ENCODE assay signal across 8 mouse cellular contexts in the genomic region with DNA sequence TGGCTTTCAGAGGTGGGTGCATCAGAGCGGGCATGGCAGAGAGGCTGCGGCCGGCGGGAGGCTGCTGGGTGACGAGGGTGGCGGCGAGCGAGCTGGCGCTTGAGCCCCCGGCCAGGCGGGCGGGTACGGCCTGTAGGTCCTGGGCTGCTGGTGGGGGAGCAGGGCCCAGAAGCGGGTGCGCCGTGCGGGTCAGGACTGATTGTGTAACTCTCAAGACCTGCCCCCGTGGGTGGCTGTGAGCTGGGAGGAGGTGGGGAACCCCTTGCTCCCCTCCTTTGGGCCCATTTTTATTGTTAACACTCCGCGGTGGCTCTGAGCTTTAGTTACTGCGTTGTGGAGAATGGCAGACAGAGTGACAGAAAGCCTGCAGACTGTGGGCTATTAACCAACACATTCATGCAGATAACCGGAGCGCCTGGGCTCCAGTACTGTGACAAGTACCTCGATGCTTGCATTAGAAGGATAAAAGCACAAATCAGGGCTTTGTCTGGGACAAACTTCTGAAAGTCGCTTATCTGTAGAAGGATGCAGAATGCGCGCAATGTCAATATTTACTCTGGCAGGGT. TPM values are rescaled to one million over a fixed set of nuclear protein-coding genes. Genes with fewer than 3 reads are reported as not detected.
DNase-seq lines count a peak whose midpoint lies in the region; ATAC-seq and TF ChIP-seq lines count a peak whose summit lies in the region.

No protein-coding gene starts in this region.

- H3K9me3 ChIP-seq in E14TG2a.4 (ENCODE audit: low read length): no peaks in the 10 kb centered on the region
- H3K9me3 ChIP-seq in forebrain, postnatal 0 days (ENCODE audit: low read length): no peaks in the 10 kb centered on the region

- H3K27me3 ChIP-seq in E14TG2a.4 (ENCODE audit: insufficient read depth, low read length): no peaks in the 10 kb centered on the region
- H3K27me3 ChIP-seq in forebrain, postnatal 0 days (ENCODE audit: insufficient read depth, low read length): no peaks in the 10 kb centered on the region

- peak overlapping the region; percentile 96 for H3K4me2 ChIP-seq in forebrain, postnatal 0 days (ENCODE audit: low read depth)

- 4% methylated on average over 27 of the region's 27 CpGs for WGBS in forebrain, postnatal 0 days
- 3% methylated on average over 27 of the region's 27 CpGs for WGBS in macrophage (ENCODE audit: missing documents)

- H3K4me3 ChIP-seq in gastrocnemius, adult 2 months: peak overlapping the region; percentile 87
- H3K4me3 ChIP-seq in E14TG2a.4 (replicated peaks; ENCODE audit: low read length) (peak overlapping the region; percentile 97), macrophage (ENCODE audit: inconsistent target) (peak overlapping the region; percentile 71)
- peak overlapping the region; percentile 52 for H3K4me3 ChIP-seq in forebrain, postnatal 0 days (ENCODE audit: low read depth, low read length)

- peak; percentile 26; the same call in 1 of the 2 replicates for ATAC-seq in forebrain, postnatal 0 days

- no peak for TF ChIP-seq CTCF in gastrocnemius, adult 2 months (IDR thresholded peaks at IDR 0.05)
- TF ChIP-seq CTCF in E14TG2a.4 (conservative IDR thresholded peaks at IDR 0.05; ENCODE audit: low read length): no peak
- no peak for TF ChIP-seq CTCF in forebrain, postnatal 0 days (IDR thresholded peaks at IDR 0.05; ENCODE audit: low read depth)

- peak overlapping the region; percentile 82 for H3K9ac ChIP-seq in forebrain, postnatal 0 days

- peak overlapping the region; percentile 92; the same call in 1 of the 2 replicates for H3K27ac ChIP-seq in gastrocnemius, adult 2 months
- no peak overlapping the region for H3K27ac ChIP-seq in forebrain, postnatal 0 days (ENCODE audit: low read depth, low read length)
- peak overlapping the region; percentile 28; the same call in 1 of the 2 replicates for H3K27ac ChIP-seq in macrophage

- intact Hi-C loops in gastrocnemius, adult 2 months (cut with DNase I): no loop called here
- intact Hi-C loops in gastrocnemius, postnatal 14 days (cut with DNase I; ENCODE audit: low total_unique reads): no loop called here

- peaks cover 26% of the 10 kb centered on the region for H3K4me1 ChIP-seq in E14TG2a.4 (replicated peaks; ENCODE audit: low read depth, low read length)
- peaks cover 4% of the 10 kb centered on the region for H3K4me1 ChIP-seq in forebrain, postnatal 0 days (ENCODE audit: insufficient read depth)

- H3K36me3 ChIP-seq in E14TG2a.4 (ENCODE audit: insufficient read depth, low read length) (peaks cover 17% of the 10 kb centered on the region), macrophage (ENCODE audit: inconsistent target) (no peaks in the 10 kb centered on the region)
- H3K36me3 ChIP-seq in forebrain, postnatal 0 days (ENCODE audit: insufficient read depth): no peaks in the 10 kb centered on the region

- DNase-seq in gastrocnemius, adult 2 months: no peak
- DNase-seq in gastrocnemius, postnatal 14 days: no peak
- DNase-seq in forebrain, postnatal 0 days: no peak
- DNase-seq in retina, postnatal 1 day: no peak
- no peak for DNase-seq in ovary, postnatal 36 days (ENCODE audit: low spot score)
- no peak for DNase-seq in left cerebral cortex, adult 11 months (ENCODE audit: low spot score)

- peaks cover 35% of the 10 kb centered on the region for H3K79me2 ChIP-seq in macrophage (ENCODE audit: inconsistent target)

RNA-seq across cellular contexts. Expression of a gene that starts 0.3 kb away (rescaled TPM):
- under 1 TPM; 0.08 to 0.14 TPM for total RNA-seq in gastrocnemius, adult 2 months (2021)
- 1 to 10 TPM; 2.1 to 2.7 TPM for total RNA-seq in gastrocnemius, postnatal 14 days (2021)
- 3.2 and 3.5 TPM in 2 replicates for total RNA-seq in forebrain, postnatal 0 days (2014; rRNA removed)
- 2.8 TPM in 2 replicates for polyA plus RNA-seq in forebrain, postnatal 0 days (2015; fragmentation: Nextera tagmentation; extraction: Ambion mirVana)
- 10 to 100 TPM in 1 of 26 experiments, 1 to 10 TPM in 20, under 1 TPM in 4, not detected in 1; 0.61 to 13.4 (median 2.6) TPM for total RNA-seq in macrophage (2018; cell fraction: chromatin; rRNA removed)
- total RNA-seq in macrophage (2018; cell fraction: cytosol; rRNA removed): 1 to 10 TPM in 9 of 26 experiments, under 1 TPM in 17; 0.38 to 2.0 (median 0.81) TPM
- 1 to 10 TPM in 16 of 26 experiments, under 1 TPM in 10; 0.23 to 9.0 (median 1.1) TPM for total RNA-seq in macrophage (2018; cell fraction: nucleus; rRNA removed)
- 0.27 to 3.4 TPM (median 2.1 TPM) in 3 replicates for polyA plus RNA-seq in macrophage (2018)

RNA-seq across cellular contexts. Expression of a gene that starts 28.8 kb away (rescaled TPM):
- under 1 TPM; 0.08 to 0.25 TPM for total RNA-seq in gastrocnemius, adult 2 months (2021)
- total RNA-seq in gastrocnemius, postnatal 14 days (2021): under 1 TPM; 0.38 to 0.64 TPM
- total RNA-seq in forebrain, postnatal 0 days (2014; rRNA removed): 57.8 and 75.6 TPM in 2 replicates
- 112 and 123 TPM in 2 replicates for polyA plus RNA-seq in forebrain, postnatal 0 days (2015; fragmentation: Nextera tagmentation; extraction: Ambion mirVana)
- total RNA-seq in macrophage (2018; cell fraction: chromatin; rRNA removed): under 1 TPM in 1 of 26 experiments, not detected in 25; 0.60 TPM
- total RNA-seq in macrophage (2018; cell fraction: cytosol; rRNA removed): under 1 TPM in 1 of 26 experiments, not detected in 25; 0.04 TPM
- not detected for total RNA-seq in macrophage (2018; cell fraction: nucleus; rRNA removed)
- polyA plus RNA-seq in macrophage (2018): not detected in 3 replicates

Comparison
In these comparisons a context has a peak if more than half of its experiments do, and no peak if none do; other contexts are left out.
1. RNA of a gene that starts 28.8 kb away (total RNA-seq): 57.8 to 75.6 TPM in forebrain, postnatal 0 days; 0.38 to 0.64 TPM in gastrocnemius, postnatal 14 days and 0.08 to 0.25 TPM in gastrocnemius, adult 2 months; every median in the first group is over 10 times any median in the second.
2. Peak in every context shown above with its lines, with median percentiles within 50 percentile points of each other: H3K4me3 ChIP-seq.